Mouse (Mus musculus): ENCODE results near the gene Usp35. TPM values are rescaled to one million over a fixed set of nuclear protein-coding genes. Genes with fewer than 3 reads are reported as not detected.

Gene Usp35
- polyA plus RNA-seq, 1 experiment from 2014 or later: 2.8 TPM

- Histone ChIP-seq H3K4me1 (ENCODE audit: control insufficient read depth, insufficient read depth, low read length) (no peaks in the 10 kb centered on the region), H3K9ac (ENCODE audit: low read length) (no peak overlapping the region), H3K27me3 (ENCODE audit: control insufficient read depth, insufficient read depth, low read length) (no peaks in the 10 kb centered on the region), H3K9me3 (ENCODE audit: control insufficient read depth, low read length) (no peaks in the 10 kb centered on the region), H3K27ac (ENCODE audit: low read depth, low read length) (no peak overlapping the region), H3K4me3 (ENCODE audit: low read depth, low read length) (no peak overlapping the region), H3K4me2 (ENCODE audit: low read depth) (no peak overlapping the region), H3K36me3 (ENCODE audit: control insufficient read depth, insufficient read depth, low read length) (no peaks in the 10 kb centered on the region)
- 89% methylated on average over 6 of the region's 6 CpGs for WGBS
- ATAC-seq (ENCODE audit: insufficient read depth, low FRiP score, low TSS enrichment) (no peak), DNase-seq (ENCODE audit: low spot score) (no peak)
Measured at GRCm38 (mm10) chr7:97349438-97349837, 17.6 kb upstream of the Usp35 start.

GRCm38 (mm10) chr7:97348836-97349235 is 17.0 kb upstream of the Usp35 start:
- Histone ChIP-seq H3K4me1 (ENCODE audit: control insufficient read depth, insufficient read depth, low read length) (no peaks in the 10 kb centered on the region), H3K27ac (ENCODE audit: low read depth, low read length) (no peak overlapping the region), H3K9ac (ENCODE audit: low read length) (no peak overlapping the region), H3K9me3 (ENCODE audit: control insufficient read depth, low read length) (no peaks in the 10 kb centered on the region), H3K4me2 (ENCODE audit: low read depth) (no peak overlapping the region), H3K27me3 (ENCODE audit: control insufficient read depth, insufficient read depth, low read length) (no peaks in the 10 kb centered on the region), H3K4me3 (ENCODE audit: low read depth, low read length) (no peak overlapping the region), H3K36me3 (ENCODE audit: control insufficient read depth, insufficient read depth, low read length) (no peaks in the 10 kb centered on the region)
- 87% methylated on average over 5 of the region's 5 CpGs for WGBS
- ATAC-seq (ENCODE audit: insufficient read depth, low FRiP score, low TSS enrichment): no peak
- DNase-seq (ENCODE audit: low spot score): no peak

- DNase-seq (ENCODE audit: low spot score) (no peak), ATAC-seq (ENCODE audit: insufficient read depth, low FRiP score, low TSS enrichment) (no peak)
- Histone ChIP-seq H3K4me2 (ENCODE audit: low read depth) (no peak overlapping the region), H3K27me3 (ENCODE audit: control insufficient read depth, insufficient read depth, low read length) (no peaks in the 10 kb centered on the region), H3K9me3 (ENCODE audit: control insufficient read depth, low read length) (no peaks in the 10 kb centered on the region), H3K4me1 (ENCODE audit: control insufficient read depth, insufficient read depth, low read length) (no peaks in the 10 kb centered on the region), H3K27ac (ENCODE audit: low read depth, low read length) (no peak overlapping the region), H3K36me3 (ENCODE audit: control insufficient read depth, insufficient read depth, low read length) (no peaks in the 10 kb centered on the region), H3K4me3 (ENCODE audit: low read depth, low read length) (no peak overlapping the region), H3K9ac (ENCODE audit: low read length) (no peak overlapping the region)
- WGBS: 94% methylated on average over 3 of the region's 3 CpGs
Measured at GRCm38 (mm10) chr7:97348318-97348717, 16.5 kb upstream of the Usp35 start.

GRCm38 (mm10) chr7:97347464-97347863 is 15.6 kb upstream of the Usp35 start:
- no peak overlapping the region for H3K4me2 ChIP-seq (ENCODE audit: low read depth)
- DNase-seq (ENCODE audit: low spot score) (no peak), ATAC-seq (ENCODE audit: insufficient read depth, low FRiP score, low TSS enrichment) (no peak)
- no peak overlapping the region for H3K9ac ChIP-seq (ENCODE audit: low read length)
- H3K4me3 ChIP-seq (ENCODE audit: low read depth, low read length): no peak overlapping the region
- 96% methylated on average over 15 of the region's 15 CpGs for whole genome bisulfite sequencing
- H3K27ac ChIP-seq (ENCODE audit: low read depth, low read length): no peak overlapping the region
- H3K27me3 ChIP-seq (ENCODE audit: control insufficient read depth, insufficient read depth, low read length): no peaks in the 10 kb centered on the region
- no peaks in the 10 kb centered on the region for H3K9me3 ChIP-seq (ENCODE audit: control insufficient read depth, low read length)
- no peaks in the 10 kb centered on the region for H3K4me1 ChIP-seq (ENCODE audit: control insufficient read depth, insufficient read depth, low read length)
- no peaks in the 10 kb centered on the region for H3K36me3 ChIP-seq (ENCODE audit: control insufficient read depth, insufficient read depth, low read length)

GRCm38 (mm10) chr7:97346822-97347166 is 15.0 kb upstream of the Usp35 start:
- no peak overlapping the region for H3K27ac ChIP-seq (ENCODE audit: low read depth, low read length)
- no peaks in the 10 kb centered on the region for H3K9me3 ChIP-seq (ENCODE audit: control insufficient read depth, low read length)
- WGBS: 85% methylated on average over 3 of the region's 4 CpGs
- no peak for ATAC-seq (ENCODE audit: insufficient read depth, low FRiP score, low TSS enrichment)
- no peak overlapping the region for H3K9ac ChIP-seq (ENCODE audit: low read length)
- no peaks in the 10 kb centered on the region for H3K27me3 ChIP-seq (ENCODE audit: control insufficient read depth, insufficient read depth, low read length)
- no peaks in the 10 kb centered on the region for H3K36me3 ChIP-seq (ENCODE audit: control insufficient read depth, insufficient read depth, low read length)
- no peak overlapping the region for H3K4me2 ChIP-seq (ENCODE audit: low read depth)
- no peaks in the 10 kb centered on the region for H3K4me1 ChIP-seq (ENCODE audit: control insufficient read depth, insufficient read depth, low read length)
- no peak for DNase-seq (ENCODE audit: low spot score)
- H3K4me3 ChIP-seq (ENCODE audit: low read depth, low read length): no peak overlapping the region

GRCm38 (mm10) chr7:97346111-97346821 is 14.4 kb upstream of the Usp35 start:
- Histone ChIP-seq H3K27me3 (ENCODE audit: control insufficient read depth, insufficient read depth, low read length) (no peaks in the 10 kb centered on the region), H3K9me3 (ENCODE audit: control insufficient read depth, low read length) (no peaks in the 10 kb centered on the region), H3K4me1 (ENCODE audit: control insufficient read depth, insufficient read depth, low read length) (no peaks in the 10 kb centered on the region), H3K9ac (ENCODE audit: low read length) (no peak overlapping the region), H3K36me3 (ENCODE audit: control insufficient read depth, insufficient read depth, low read length) (no peaks in the 10 kb centered on the region), H3K4me2 (ENCODE audit: low read depth) (no peak overlapping the region), H3K27ac (ENCODE audit: low read depth, low read length) (no peak overlapping the region), H3K4me3 (ENCODE audit: low read depth, low read length) (no peak overlapping the region)
- WGBS: 80% methylated on average over 9 of the region's 9 CpGs
- DNase-seq (ENCODE audit: low spot score) (no peak), ATAC-seq (ENCODE audit: insufficient read depth, low FRiP score, low TSS enrichment) (no peak)

GRCm38 (mm10) chr7:97345229-97345871 is 13.5 kb upstream of the Usp35 start:
- Histone ChIP-seq H3K4me3 (ENCODE audit: low read depth, low read length) (no peak overlapping the region), H3K4me2 (ENCODE audit: low read depth) (no peak overlapping the region), H3K4me1 (ENCODE audit: control insufficient read depth, insufficient read depth, low read length) (no peaks in the 10 kb centered on the region), H3K9ac (ENCODE audit: low read length) (no peak overlapping the region), H3K27ac (ENCODE audit: low read depth, low read length) (no peak overlapping the region), H3K27me3 (ENCODE audit: control insufficient read depth, insufficient read depth, low read length) (no peaks in the 10 kb centered on the region), H3K36me3 (ENCODE audit: control insufficient read depth, insufficient read depth, low read length) (no peaks in the 10 kb centered on the region), H3K9me3 (ENCODE audit: control insufficient read depth, low read length) (no peaks in the 10 kb centered on the region)
- 62% methylated on average over 10 of the region's 10 CpGs for WGBS
- no peak for ATAC-seq (ENCODE audit: insufficient read depth, low FRiP score, low TSS enrichment)
- DNase-seq (ENCODE audit: low spot score): no peak

- DNase-seq (ENCODE audit: low spot score) (no peak), ATAC-seq (ENCODE audit: insufficient read depth, low FRiP score, low TSS enrichment) (no peak)
- no peaks in the 10 kb centered on the region for H3K4me1 ChIP-seq (ENCODE audit: control insufficient read depth, insufficient read depth, low read length)
- H3K9me3 ChIP-seq (ENCODE audit: control insufficient read depth, low read length): no peaks in the 10 kb centered on the region
- H3K27ac ChIP-seq (ENCODE audit: low read depth, low read length): no peak overlapping the region
- H3K27me3 ChIP-seq (ENCODE audit: control insufficient read depth, insufficient read depth, low read length): no peaks in the 10 kb centered on the region
- no peak overlapping the region for H3K4me3 ChIP-seq (ENCODE audit: low read depth, low read length)
- H3K9ac ChIP-seq (ENCODE audit: low read length): no peak overlapping the region
- no peak overlapping the region for H3K4me2 ChIP-seq (ENCODE audit: low read depth)
- H3K36me3 ChIP-seq (ENCODE audit: control insufficient read depth, insufficient read depth, low read length): no peaks in the 10 kb centered on the region
- 79% methylated on average over 2 of the region's 2 CpGs for WGBS
Measured at GRCm38 (mm10) chr7:97344655-97345054, 12.8 kb upstream of the Usp35 start.

GRCm38 (mm10) chr7:97342961-97343360 is 11.1 kb upstream of the Usp35 start:
- H3K4me2 ChIP-seq (ENCODE audit: low read depth): no peak overlapping the region
- no peaks in the 10 kb centered on the region for H3K27me3 ChIP-seq (ENCODE audit: control insufficient read depth, insufficient read depth, low read length)
- DNase-seq (ENCODE audit: low spot score) (no peak), ATAC-seq (ENCODE audit: insufficient read depth, low FRiP score, low TSS enrichment) (no peak)
- no peaks in the 10 kb centered on the region for H3K4me1 ChIP-seq (ENCODE audit: control insufficient read depth, insufficient read depth, low read length)
- no peak overlapping the region for H3K27ac ChIP-seq (ENCODE audit: low read depth, low read length)
- no peaks in the 10 kb centered on the region for H3K9me3 ChIP-seq (ENCODE audit: control insufficient read depth, low read length)
- no peaks in the 10 kb centered on the region for H3K36me3 ChIP-seq (ENCODE audit: control insufficient read depth, insufficient read depth, low read length)
- H3K9ac ChIP-seq (ENCODE audit: low read length): no peak overlapping the region
- H3K4me3 ChIP-seq (ENCODE audit: low read depth, low read length): no peak overlapping the region
- 88% methylated on average over 2 of the region's 2 CpGs for WGBS
